Mouse (Mus musculus): ENCODE data around the gene Gm3371. TPM values are rescaled to one million over a fixed set of nuclear protein-coding genes. Genes with fewer than 3 reads are reported as not detected.
"Not testable (repeated sequence)": the region's sequence is repeated elsewhere in the genome, so short reads cannot be mapped to it uniquely, and the experiment has no call there.

Gm3371 gene
- not detected in 2 replicates for polyA plus RNA-seq (2012; rRNA removed)

DNA sequence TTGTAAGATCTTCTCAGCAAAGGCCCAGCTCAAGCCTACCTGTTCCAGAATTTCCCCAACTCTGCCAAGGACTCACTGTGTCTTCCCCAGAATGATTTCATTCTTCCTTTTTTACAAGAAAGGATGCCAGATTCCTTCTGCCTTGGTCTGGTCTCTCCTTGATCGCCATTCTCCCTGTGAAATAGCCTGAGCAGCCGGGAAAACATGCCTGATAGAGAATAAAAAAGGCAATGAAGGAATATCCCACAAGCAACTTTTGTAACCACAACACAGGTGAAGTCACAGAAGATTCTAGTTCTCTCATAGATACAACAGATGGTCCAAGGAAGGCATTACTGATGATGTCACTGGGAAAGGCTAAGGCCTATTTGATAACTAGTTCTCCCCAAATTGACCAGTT lies at the start of gene Gm3371:
Gm3371 (minus strand) TSS at position 101 of the 400 bp plus-strand sequence.
- not testable (repeated sequence) for H3K4me1 ChIP-seq (ENCODE audit: control insufficient read depth, insufficient read depth, low read length); H3K36me3 ChIP-seq (ENCODE audit: control insufficient read depth, insufficient read depth, low read length); H3K4me3 ChIP-seq (ENCODE audit: insufficient read depth, low read depth, low read length); H3K27me3 ChIP-seq (replicated peaks; ENCODE audit: control insufficient read depth, insufficient read depth, low read length); DNase-seq; H3K27ac ChIP-seq (ENCODE audit: insufficient read depth, low read depth, low read length)
- no CpG with 5 or more reads among the region's 2 CpGs for WGBS

DNA sequence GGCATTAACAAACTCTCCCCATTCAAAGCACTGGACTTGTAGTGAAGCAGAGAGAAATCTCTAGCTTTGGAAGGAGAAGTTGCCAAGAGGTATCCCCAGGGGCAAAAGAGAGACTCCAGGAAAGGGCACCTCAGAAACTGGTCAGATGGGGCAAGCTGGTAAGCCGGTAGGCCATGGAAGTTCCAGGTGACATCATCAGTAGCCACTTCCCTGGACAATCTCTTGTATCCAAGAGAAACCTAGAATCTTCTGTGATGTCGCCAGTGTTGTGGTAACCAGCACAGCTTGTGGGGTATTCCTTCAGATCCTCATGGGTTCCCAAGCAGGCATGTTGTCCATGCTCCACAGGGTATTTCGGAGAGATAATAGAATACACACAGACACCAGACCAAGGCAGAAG lies 22.8 kb upstream of the Gm3371 start, which contains the start of gene Gm8232:
Gm8232 (plus strand) TSS at position 301 of the 400 bp plus-strand sequence.
- DNase-seq; H3K4me3 ChIP-seq (ENCODE audit: insufficient read depth, low read depth, low read length); H3K27ac ChIP-seq (ENCODE audit: insufficient read depth, low read depth, low read length); H3K4me1 ChIP-seq (ENCODE audit: control insufficient read depth, insufficient read depth, low read length); H3K27me3 ChIP-seq (replicated peaks; ENCODE audit: control insufficient read depth, insufficient read depth, low read length); H3K36me3 ChIP-seq (ENCODE audit: control insufficient read depth, insufficient read depth, low read length): not testable (repeated sequence)
- WGBS: 90% methylated on average over 3 of the region's 3 CpGs

DNA sequence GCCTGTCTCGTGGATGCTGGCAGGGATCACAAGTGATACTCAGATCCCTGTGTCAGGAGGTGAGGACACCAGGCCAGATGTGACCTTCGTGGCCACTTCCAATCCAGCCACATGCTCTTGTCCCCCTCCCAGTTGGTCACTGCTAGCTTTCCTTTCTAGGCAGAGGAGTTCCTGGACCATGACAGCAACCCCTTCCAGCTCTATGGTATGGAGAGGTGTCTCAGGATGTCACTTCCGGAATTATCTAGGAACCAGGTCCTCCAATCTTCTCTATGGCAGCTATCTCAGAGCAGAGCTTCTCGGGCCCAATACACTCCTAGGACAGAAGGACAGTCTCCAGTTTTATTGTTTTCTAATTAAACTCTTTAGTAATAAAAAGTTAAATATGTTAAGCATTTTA lies 26.3 kb downstream of the Gm3371 start:
- H3K27ac ChIP-seq (ENCODE audit: insufficient read depth, low read depth, low read length); DNase-seq; H3K27me3 ChIP-seq (replicated peaks; ENCODE audit: control insufficient read depth, insufficient read depth, low read length); H3K36me3 ChIP-seq (ENCODE audit: control insufficient read depth, insufficient read depth, low read length); H3K4me1 ChIP-seq (ENCODE audit: control insufficient read depth, insufficient read depth, low read length); H3K4me3 ChIP-seq (ENCODE audit: insufficient read depth, low read depth, low read length): not testable (repeated sequence)
- WGBS: 74% methylated on average over 4 of the region's 4 CpGs

DNA sequence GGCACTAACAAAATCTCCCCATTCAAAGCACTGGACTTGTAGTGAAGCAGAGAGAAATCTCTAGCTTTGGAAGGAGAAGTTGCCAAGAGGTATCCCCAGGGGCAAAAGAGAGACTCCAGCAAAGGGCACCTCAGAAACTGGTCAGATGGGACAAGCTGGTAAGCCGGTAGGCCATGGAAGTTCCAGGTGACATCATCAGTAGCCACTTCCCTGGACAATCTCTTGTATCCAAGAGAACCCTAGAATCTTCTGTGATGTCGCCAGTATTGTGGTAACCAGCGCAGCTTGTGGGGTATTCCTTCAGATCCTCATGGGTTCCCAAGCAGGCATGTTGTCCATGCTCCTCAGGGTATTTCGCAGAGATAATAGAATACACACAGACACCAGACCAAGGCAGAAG lies 45.4 kb downstream of the Gm3371 start, which contains the start of gene Gm8229:
Gm8229 (plus strand) TSS at position 301 of the 400 bp plus-strand sequence.
- H3K36me3 ChIP-seq (ENCODE audit: control insufficient read depth, insufficient read depth, low read length); H3K4me3 ChIP-seq (ENCODE audit: insufficient read depth, low read depth, low read length); H3K27ac ChIP-seq (ENCODE audit: insufficient read depth, low read depth, low read length); DNase-seq; H3K27me3 ChIP-seq (replicated peaks; ENCODE audit: control insufficient read depth, insufficient read depth, low read length); H3K4me1 ChIP-seq (ENCODE audit: control insufficient read depth, insufficient read depth, low read length): not testable (repeated sequence)
- 90% methylated on average over 4 of the region's 4 CpGs for WGBS

DNA sequence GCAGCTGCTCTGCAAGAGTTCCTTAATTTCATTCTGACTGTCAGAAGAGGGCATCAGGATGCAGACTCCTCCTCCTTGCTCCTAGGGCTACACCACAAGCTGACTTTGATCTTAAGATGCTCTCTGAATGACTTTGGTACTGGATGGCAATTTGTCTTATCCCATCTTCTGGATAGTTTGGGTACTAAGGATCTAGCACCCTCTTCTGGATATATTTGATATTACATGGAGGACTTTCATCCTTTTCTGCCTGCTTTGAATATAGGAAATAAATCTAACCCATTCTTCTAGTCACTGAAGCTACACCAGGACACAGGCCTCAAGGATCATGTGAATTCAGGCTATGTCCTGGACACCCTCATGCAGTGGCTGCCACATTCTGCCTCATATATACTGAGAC lies 48.2 kb downstream of the Gm3371 start:
- not testable (repeated sequence) for H3K4me1 ChIP-seq (ENCODE audit: control insufficient read depth, insufficient read depth, low read length); H3K27ac ChIP-seq (ENCODE audit: insufficient read depth, low read depth, low read length); DNase-seq; H3K27me3 ChIP-seq (replicated peaks; ENCODE audit: control insufficient read depth, insufficient read depth, low read length); H3K4me3 ChIP-seq (ENCODE audit: insufficient read depth, low read depth, low read length); H3K36me3 ChIP-seq (ENCODE audit: control insufficient read depth, insufficient read depth, low read length)

DNA sequence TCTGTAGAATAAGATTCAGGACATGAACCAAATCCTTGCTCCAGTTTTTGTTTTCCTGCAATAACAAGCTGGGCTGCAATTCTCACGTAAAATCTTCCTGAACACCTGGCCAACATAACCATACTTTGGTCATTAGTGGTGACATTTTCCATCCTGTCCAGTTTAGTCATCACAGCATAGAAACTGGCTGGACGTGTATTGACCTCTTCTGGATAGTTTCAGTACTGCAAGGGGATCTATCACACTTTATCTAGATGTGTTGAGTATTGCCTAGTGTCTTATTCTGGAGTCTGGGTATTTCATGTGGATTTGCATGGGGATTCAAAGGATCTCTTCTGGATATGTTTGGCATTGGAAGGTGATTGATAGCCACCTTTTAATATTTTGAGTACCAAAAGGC lies 49.1 kb downstream of the Gm3371 start:
- H3K36me3 ChIP-seq (ENCODE audit: control insufficient read depth, insufficient read depth, low read length); H3K4me1 ChIP-seq (ENCODE audit: control insufficient read depth, insufficient read depth, low read length); H3K4me3 ChIP-seq (ENCODE audit: insufficient read depth, low read depth, low read length); H3K27ac ChIP-seq (ENCODE audit: insufficient read depth, low read depth, low read length); H3K27me3 ChIP-seq (replicated peaks; ENCODE audit: control insufficient read depth, insufficient read depth, low read length); DNase-seq: not testable (repeated sequence)
- 30% methylated on average over 2 of the region's 2 CpGs for WGBS

Other genes with a start within 250 kb of the Gm3371 start
- not detected in 2 replicates for gene Gm8212, start 213.0 kb downstream of the Gm3371 start, polyA plus RNA-seq (2012; rRNA removed)
- gene 4930503E14Rik, start 197.4 kb downstream of the Gm3371 start, polyA plus RNA-seq (2012; rRNA removed): 0.06 TPM in 1 of 2 replicates, not detected in the other
- gene Gm8220, start 125.1 kb downstream of the Gm3371 start, polyA plus RNA-seq (2012; rRNA removed): not detected in 2 replicates
- not detected in 2 replicates for gene Gm5930, start 72.1 kb downstream of the Gm3371 start, polyA plus RNA-seq (2012; rRNA removed)
- not detected in 2 replicates for gene Gm8229, start 45.3 kb downstream of the Gm3371 start, polyA plus RNA-seq (2012; rRNA removed)
- not detected in 2 replicates for gene Gm8232, start 22.9 kb upstream of the Gm3371 start, polyA plus RNA-seq (2012; rRNA removed)
- gene BC061237, start 81.8 kb upstream of the Gm3371 start, polyA plus RNA-seq (2012; rRNA removed): not detected in 2 replicates
- gene Gm17093, start 107.6 kb upstream of the Gm3371 start, polyA plus RNA-seq (2012; rRNA removed): not detected in 2 replicates
- not detected in 2 replicates for gene Gm8247, start 172.5 kb upstream of the Gm3371 start, polyA plus RNA-seq (2012; rRNA removed)
- not detected in 2 replicates for gene Gm5624, start 217.2 kb upstream of the Gm3371 start, polyA plus RNA-seq (2012; rRNA removed)

Data from kidney, adult 2 months (tissue).